Mouse (Mus musculus) thymus, adult 2 months (tissue): ENCODE measurements around the gene Tmem59. TPM values are rescaled to one million over a fixed set of nuclear protein-coding genes. Genes with fewer than 3 reads are reported as not detected.

Experiments
- DNase-seq: peaks from one replicate; pipeline ENCODE4 v3.0.0; 2021
- H3K27ac ChIP-seq: fragments of 200-500 bp; 2 replicates; pipeline ENCODE4 v1.5.1; 2012; ENCODE audit warnings: low read length, control low read depth; ENCODE audit not compliant: control insufficient read depth, insufficient read depth
- H3K27me3 ChIP-seq: fragments of 200-500 bp; 2 replicates; pipeline ENCODE4 v1.6.1; 2012; ENCODE audit warnings: mild to moderate bottlenecking, low read length, moderate library complexity, mixed read lengths; ENCODE audit not compliant: control insufficient read depth, insufficient read depth
- H3K36me3 ChIP-seq: fragments of 200-500 bp; 2 replicates; pipeline ENCODE4 v1.6.1; 2012; ENCODE audit warnings: mild to moderate bottlenecking, low read length, moderate library complexity; ENCODE audit not compliant: control insufficient read depth, insufficient read depth
- H3K4me1 ChIP-seq: fragments of 200-500 bp; replicated peaks from 2 replicates; pipeline ENCODE4 v1.6.1; 2012; ENCODE audit warnings: low read length; ENCODE audit not compliant: control insufficient read depth, insufficient read depth
- H3K4me3 ChIP-seq: fragments of 200-500 bp; 2 replicates; pipeline ENCODE4 v1.5.1; 2012; ENCODE audit warnings: mild to moderate bottlenecking, low read length, control low read depth, moderate library complexity; ENCODE audit not compliant: control insufficient read depth, insufficient read depth
- CTCF ChIP-seq: fragments of 200-500 bp; IDR thresholded peaks from 2 replicates; pipeline ENCODE4 v1.5.1; 2012; ENCODE audit warnings: mild to moderate bottlenecking, control low read depth, low read length, moderate library complexity, borderline replicate concordance; ENCODE audit not compliant: control insufficient read depth, poor library complexity, insufficient read depth; ENCODE audit errors: extremely low read depth
- POLR2A ChIP-seq: fragments of 200-500 bp; IDR thresholded peaks from 2 replicates; pipeline ENCODE4 v1.6.1; 2012; ENCODE audit warnings: mild to moderate bottlenecking, low read length, control low read depth, moderate library complexity; ENCODE audit not compliant: control insufficient read depth, poor library complexity, insufficient read depth; ENCODE audit errors: extremely low read depth
- WGBS: fragments of 180-500 bp; shearing (Covaris S2); methylation state at CpG from one replicate; pipeline ENCODE4 v1.1.7; 2018; 5-methylcytosine and 5-hydroxymethylcytosine counted together
- polyA plus RNA-seq: library from polyadenylated mRNA; depleted of rRNA; stranded (reverse); fragments of >200 nt; gene quantifications from 2 replicates; pipeline ENCODE4 v1.2.3, GENCODE M21; 2012; rRNA removed

The Tmem59 gene
- polyA plus RNA-seq, 1 experiment, result 194 TPM

DNA sequence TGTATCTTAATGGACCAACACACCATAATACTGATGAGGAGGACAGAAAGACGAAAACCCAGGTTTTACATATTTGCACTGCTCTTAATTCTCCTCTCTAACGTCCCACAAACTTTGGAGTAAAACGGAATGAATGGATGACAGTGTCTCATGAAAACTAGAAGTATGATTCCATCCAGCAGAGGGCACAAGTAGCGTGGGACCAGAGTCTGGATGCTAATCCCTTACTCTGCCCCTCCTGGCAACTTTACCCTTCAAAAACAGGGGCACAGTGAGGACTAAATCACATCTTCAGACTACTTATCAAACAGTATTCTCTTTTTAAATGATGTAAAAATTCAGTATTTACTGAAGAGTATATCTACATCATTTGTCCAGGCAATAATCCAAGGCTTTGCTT lies 72.3 kb downstream of the Tmem59 start:
- Histone ChIP-seq H3K27me3 (no peaks in the 10 kb centered on the region), H3K36me3 (peaks cover 20% of the 10 kb centered on the region), H3K4me3 (no peak overlapping the region), H3K27ac (no peak overlapping the region), H3K4me1 (peaks cover 20% of the 10 kb centered on the region)
- peak; percentile 64 for DNase-seq
- 32% methylated on average over 4 of the region's 4 CpGs for WGBS
- TF ChIP-seq POLR2A (no peak), CTCF (no peak)

Other genes starting within 250 kb of the Tmem59 start
- gene Mrpl37, start 111.5 kb upstream of the Tmem59 start, polyA plus RNA-seq, result 82.5 and 94.7 TPM in 2 replicates
- 7.4 and 9.4 TPM in 2 replicates for gene Cyb5rl, start 111.4 kb upstream of the Tmem59 start, polyA plus RNA-seq
- gene Cdcp2, start 81.5 kb upstream of the Tmem59 start, polyA plus RNA-seq, result 0.33 and 0.46 TPM in 2 replicates
- 13.8 and 14.7 TPM in 2 replicates for gene Tceanc2, start 717 bp downstream of the Tmem59 start, polyA plus RNA-seq
- gene Ldlrad1, start 30.8 kb downstream of the Tmem59 start, polyA plus RNA-seq, result 0.92 and 1.0 TPM in 2 replicates
- 51.3 and 61.7 TPM in 2 replicates for gene Lrrc42, start 75.1 kb downstream of the Tmem59 start, polyA plus RNA-seq
- 8.5 and 8.9 TPM in 2 replicates for gene Hspb11, start 75.2 kb downstream of the Tmem59 start, polyA plus RNA-seq
- gene Dio1, start 128.8 kb downstream of the Tmem59 start, polyA plus RNA-seq, result 9.3 and 9.7 TPM in 2 replicates
- gene Yipf1, start 136.0 kb downstream of the Tmem59 start, polyA plus RNA-seq, result 52.0 and 57.1 TPM in 2 replicates
- 34.2 and 56.8 TPM in 2 replicates for gene Ndc1, start 189.4 kb downstream of the Tmem59 start, polyA plus RNA-seq